Mouse (Mus musculus) E14TG2a.4 (cell line): ENCODE measurements at regions not wholly inside any gene's neighbourhood (a gene's known extent, or its start where the extent isn't known, plus 50 kb on each side); places are given as distances from the start of the nearest gene placed in this dataset.

Source experiments
- H3K27me3 ChIP-seq: 2 replicates; pipeline ENCODE4 v1.6.1; 2014; ENCODE audit warnings: low read length, control low read depth; ENCODE audit not compliant: insufficient read depth
- H3K36me3 ChIP-seq: 2 replicates; pipeline ENCODE4 v1.6.1; 2014; ENCODE audit warnings: low read length, control low read depth; ENCODE audit not compliant: insufficient read depth
- H3K4me1 ChIP-seq: replicated peaks from 2 replicates; pipeline ENCODE4 v1.6.1; 2014; ENCODE audit warnings: low read depth, low read length, control low read depth
- H3K4me3 ChIP-seq: replicated peaks from 2 replicates; pipeline ENCODE4 v1.5.1; 2014; ENCODE audit warnings: mild to moderate bottlenecking, low read length
- H3K9me3 ChIP-seq: 2 replicates; pipeline ENCODE4 v1.6.1; 2014; ENCODE audit warnings: low read length, control low read depth
- CTCF ChIP-seq: conservative IDR thresholded peaks from 2 replicates; pipeline ENCODE4 v1.5.1; 2014; ENCODE audit warnings: low read length
- NANOG ChIP-seq: IDR thresholded peaks from 2 replicates; pipeline ENCODE4 v1.6.1; 2014; ENCODE audit warnings: borderline replicate concordance, low read length, mixed read lengths
- POU5F1 ChIP-seq: IDR thresholded peaks from 2 replicates; pipeline ENCODE4 v1.6.1; 2014; ENCODE audit warnings: low read length, borderline replicate concordance

DNA sequence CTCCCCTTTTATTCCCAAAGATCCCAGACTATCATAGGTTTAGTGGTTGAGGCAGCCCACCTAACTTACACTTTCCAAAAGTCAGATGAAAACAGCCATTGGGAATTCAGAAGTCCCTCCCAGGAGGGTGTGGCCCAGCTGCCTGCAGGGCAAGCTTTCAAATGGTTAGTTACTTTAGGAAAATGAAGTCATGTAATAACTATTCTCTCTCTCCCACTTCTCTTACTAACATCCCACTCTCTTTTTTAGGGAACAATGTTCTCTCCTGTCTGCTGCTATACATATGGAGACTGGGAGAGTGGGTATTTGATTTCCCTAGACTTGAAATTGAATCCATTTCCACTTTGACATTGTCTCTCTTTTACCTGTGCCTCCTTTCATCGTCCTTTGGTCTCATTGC, 55.0 kb downstream of the Zfp648 start:
- Histone ChIP-seq H3K36me3 (no peaks in the 10 kb centered on the region), H3K4me1 (peaks cover 7% of the 10 kb centered on the region), H3K4me3 (no peak overlapping the region), H3K9me3 (no peaks in the 10 kb centered on the region), H3K27me3 (no peaks in the 10 kb centered on the region)
- no peak for TF ChIP-seq CTCF
- no peak for TF ChIP-seq NANOG
- no peak for TF ChIP-seq POU5F1

- H3K4me1 ChIP-seq, result peaks cover 7% of the 10 kb centered on the region
- TF ChIP-seq POU5F1 (no peak), CTCF (no peak), NANOG (no peak)
- H3K27me3 ChIP-seq, result no peaks in the 10 kb centered on the region
- H3K4me3 ChIP-seq, result no peak overlapping the region
- H3K36me3 ChIP-seq, result no peaks in the 10 kb centered on the region
- no peaks in the 10 kb centered on the region for H3K9me3 ChIP-seq
Observed at GRCm38 (mm10) chr1:154256811-154257210, 55.8 kb downstream of the Zfp648 start.

GRCm38 (mm10) chr1:154258511-154258910, 57.5 kb downstream of the Zfp648 start:
- Histone ChIP-seq H3K4me1 (peaks cover 7% of the 10 kb centered on the region), H3K4me3 (no peak overlapping the region), H3K27me3 (no peaks in the 10 kb centered on the region), H3K9me3 (no peaks in the 10 kb centered on the region), H3K36me3 (no peaks in the 10 kb centered on the region)
- TF ChIP-seq POU5F1 (no peak), NANOG (no peak), CTCF (no peak)

- no peaks in the 10 kb centered on the region for H3K27me3 ChIP-seq
- H3K4me1 ChIP-seq, result peaks cover 7% of the 10 kb centered on the region
- no peaks in the 10 kb centered on the region for H3K36me3 ChIP-seq
- no peaks in the 10 kb centered on the region for H3K9me3 ChIP-seq
- TF ChIP-seq CTCF (no peak), NANOG (no peak), POU5F1 (no peak)
- no peak overlapping the region for H3K4me3 ChIP-seq
Observed at GRCm38 (mm10) chr1:154260393-154260792, 59.4 kb downstream of the Zfp648 start.

DNA sequence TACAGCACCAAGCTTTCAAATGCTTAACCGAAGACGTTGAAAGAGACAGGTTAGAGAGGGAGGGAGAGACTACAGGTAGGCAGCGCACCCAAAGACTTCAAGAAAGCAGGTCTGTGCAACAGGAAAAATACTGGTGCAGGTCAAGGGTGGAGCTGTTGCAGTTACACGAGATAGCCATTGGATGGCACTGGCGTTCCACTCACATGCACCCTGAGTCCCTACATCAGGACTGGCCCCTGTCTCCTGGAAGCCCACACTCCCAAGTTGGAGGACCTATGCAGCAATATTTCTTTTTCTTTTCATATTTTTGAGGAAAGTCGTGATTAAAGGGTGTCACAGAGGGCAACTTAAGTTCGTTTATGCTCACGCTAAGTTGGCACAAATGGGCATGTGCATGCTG, 80.5 kb downstream of the Zfp648 start:
- TF ChIP-seq CTCF (peak; percentile 95), POU5F1 (no peak)
- Histone ChIP-seq H3K4me1 (no peaks in the 10 kb centered on the region), H3K9me3 (peaks cover 2% of the 10 kb centered on the region; the same call in 1 of the 2 replicates), H3K36me3 (no peaks in the 10 kb centered on the region), H3K27me3 (0 out of 2 replicates have a peak, but pooled peaks cover 4% of the 10 kb centered on the region), H3K4me3 (no peak overlapping the region)

GRCm38 (mm10) chr1:154286080-154286479, 85.1 kb downstream of the Zfp648 start:
- peaks cover 7% of the 10 kb centered on the region for H3K9me3 ChIP-seq
- no peak overlapping the region for H3K4me3 ChIP-seq
- no peaks in the 10 kb centered on the region for H3K36me3 ChIP-seq
- 0 out of 2 replicates have a peak, but pooled peaks cover 4% of the 10 kb centered on the region for H3K27me3 ChIP-seq
- no peak for TF ChIP-seq NANOG
- TF ChIP-seq POU5F1, result no peak
- no peak for TF ChIP-seq CTCF
- H3K4me1 ChIP-seq, result no peaks in the 10 kb centered on the region

- Histone ChIP-seq H3K27me3 (no peaks in the 10 kb centered on the region), H3K4me3 (no peak overlapping the region), H3K36me3 (no peaks in the 10 kb centered on the region), H3K9me3 (peaks cover 18% of the 10 kb centered on the region), H3K4me1 (peaks cover 7% of the 10 kb centered on the region; the same call in 1 of the 2 replicates)
- no peak for TF ChIP-seq POU5F1
- no peak for TF ChIP-seq CTCF
- no peak for TF ChIP-seq NANOG
Observed at GRCm38 (mm10) chr1:154292729-154293128, 91.7 kb downstream of the Zfp648 start.

DNA sequence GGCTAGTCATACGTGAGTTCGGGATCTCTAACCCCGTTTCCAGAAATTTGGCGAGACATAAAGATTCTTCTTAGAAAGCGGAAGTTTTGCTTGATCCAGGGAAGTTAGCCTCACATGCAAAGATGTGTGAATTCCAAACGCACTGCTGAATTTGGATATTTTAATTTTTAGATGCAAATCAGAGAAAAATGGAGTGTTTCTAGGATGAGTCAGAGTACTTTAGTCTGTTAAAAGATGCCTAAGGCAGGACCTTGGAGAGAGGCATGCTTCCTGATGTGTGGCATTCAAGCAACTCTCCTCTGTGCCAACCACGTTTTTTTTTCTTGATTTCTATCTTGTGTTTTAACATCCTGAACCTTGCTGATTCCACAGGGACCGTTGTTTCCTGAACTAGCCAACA, 95.1 kb downstream of the Zfp648 start:
- H3K27me3 ChIP-seq, result no peaks in the 10 kb centered on the region
- H3K9me3 ChIP-seq, result peaks cover 18% of the 10 kb centered on the region
- peaks cover 7% of the 10 kb centered on the region; the same call in 1 of the 2 replicates for H3K4me1 ChIP-seq
- no peaks in the 10 kb centered on the region for H3K36me3 ChIP-seq
- no peak overlapping the region for H3K4me3 ChIP-seq
- no peak for TF ChIP-seq NANOG
- TF ChIP-seq CTCF, result no peak
- TF ChIP-seq POU5F1, result no peak

DNA sequence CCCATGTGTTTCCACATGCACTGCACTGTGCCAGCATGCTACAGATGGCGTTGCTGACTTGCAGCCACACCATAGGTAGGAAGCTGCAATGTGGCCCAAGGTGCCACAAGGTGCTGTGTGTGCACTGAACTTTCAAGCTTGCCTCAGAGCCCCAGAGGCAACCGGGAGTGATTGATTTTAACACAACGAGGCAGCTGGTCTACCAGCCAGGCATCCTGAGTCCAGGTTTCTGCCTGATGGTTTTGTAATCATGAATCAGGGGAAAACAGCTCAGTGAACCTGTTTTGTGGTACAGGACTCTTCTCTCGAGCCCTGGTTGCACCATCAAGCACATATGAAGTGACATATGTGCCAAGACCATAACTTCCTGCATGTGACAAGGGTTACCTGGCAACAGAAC, 98.9 kb downstream of the Zfp648 start:
- H3K4me3 ChIP-seq, result no peak overlapping the region
- H3K27me3 ChIP-seq, result no peaks in the 10 kb centered on the region
- H3K36me3 ChIP-seq, result no peaks in the 10 kb centered on the region
- no peaks in the 10 kb centered on the region for H3K4me1 ChIP-seq
- peaks cover 18% of the 10 kb centered on the region for H3K9me3 ChIP-seq
- no peak for TF ChIP-seq POU5F1
- no peak for TF ChIP-seq CTCF
- TF ChIP-seq NANOG, result no peak
